39 mouse cellular contexts compared by ENCODE assay signal in genomic region chr2:34833624-34834023, GRCm38 (mm10). TPM values are rescaled to one million over a fixed set of nuclear protein-coding genes. Genes with fewer than 3 reads are reported as not detected.
"Had no signal": no experiment of that assay in that cellular context is flagged by ENCODE, and none has a peak within 500 bp of the region (broad histone marks: within the 10 kb centered on the region; RNA-seq: fewer than 3 reads in every experiment).

No protein-coding gene starts in this region.

- H3K4me3 ChIP-seq: heart, embryonic 10.5 days; heart, embryonic 12.5 days; hindbrain, embryonic 13.5 days; hindbrain, embryonic 15.5 days; kidney, embryonic 15.5 days; limb, embryonic 13.5 days; limb, embryonic 15.5 days; liver, embryonic 12.5 days had no signal

- H3K27me3 ChIP-seq: hindbrain, embryonic 13.5 days; hindbrain, embryonic 15.5 days; kidney, embryonic 15.5 days; limb, embryonic 13.5 days; limb, embryonic 15.5 days had no signal

- H3K27ac ChIP-seq: heart, embryonic 10.5 days; hindbrain, embryonic 13.5 days; hindbrain, embryonic 15.5 days; hindbrain, postnatal 0 days; kidney, embryonic 15.5 days; kidney, postnatal 0 days; limb, embryonic 13.5 days; limb, embryonic 15.5 days; liver, embryonic 12.5 days; liver, embryonic 14.5 days had no signal

- H3K36me3 ChIP-seq: heart, embryonic 10.5 days; heart, embryonic 12.5 days; hindbrain, embryonic 13.5 days; hindbrain, embryonic 15.5 days; kidney, embryonic 15.5 days; limb, embryonic 13.5 days; limb, embryonic 15.5 days; liver, embryonic 12.5 days had no signal

- H3K9ac ChIP-seq: heart, embryonic 12.5 days; hindbrain, embryonic 13.5 days; hindbrain, embryonic 15.5 days; kidney, embryonic 15.5 days; limb, embryonic 13.5 days; limb, embryonic 15.5 days; liver, embryonic 12.5 days; liver, embryonic 14.5 days had no signal

- H3K9me3 ChIP-seq: hindbrain, embryonic 15.5 days; limb, embryonic 15.5 days; liver, embryonic 12.5 days had no signal

- H3K4me1 ChIP-seq: heart, embryonic 10.5 days; heart, embryonic 12.5 days; hindbrain, embryonic 13.5 days; hindbrain, embryonic 15.5 days; kidney, embryonic 15.5 days; limb, embryonic 13.5 days; limb, embryonic 15.5 days; liver, embryonic 12.5 days had no signal

- DNase-seq: gastrocnemius, postnatal 14 days; gastrocnemius, postnatal 36 days; heart, adult 18-20 months; heart, postnatal 10 days; heart, postnatal 36 days; kidney, adult 11 months; kidney, adult 2 months; kidney, adult 9 months; kidney, postnatal 14 days; kidney, postnatal 36 days; layer of hippocampus, adult 9-11 months; layer of hippocampus, postnatal 36 days; left cerebral cortex, postnatal 4 days had no signal

RNA-seq across cellular contexts. Expression of gene Gm34653, which starts 0.8 kb away (rescaled TPM):
- total RNA-seq: gastrocnemius, postnatal 36 days; heart, adult 18-20 months; heart, adult 8-10 months; heart, postnatal 10 days; heart, postnatal 36 days; hematopoietic stem cell, adult 5-6 weeks; layer of hippocampus, adult 18-20 months; layer of hippocampus, adult 8-10 months; layer of hippocampus, postnatal 14 days; layer of hippocampus, postnatal 36 days; left cerebral cortex, adult 8-10 months; left cerebral cortex, postnatal 25 days; left cerebral cortex, postnatal 4 days had no signal
- polyA plus RNA-seq: heart, embryonic 10.5 days; heart, embryonic 12.5 days; heart, embryonic 14.5 days; heart, embryonic 16.5 days; hindbrain, embryonic 11.5 days; hindbrain, embryonic 13.5 days; hindbrain, embryonic 15.5 days; intestine, embryonic 14.5 days; intestine, embryonic 16.5 days; kidney, adult 2 months; kidney, postnatal 0 days; large intestine, adult 2 months; limb, embryonic 11.5 days; limb, embryonic 15.5 days; liver, adult 2 months; liver, embryonic 14.5 days had no signal

RNA-seq across cellular contexts. Expression of gene Cutal, which starts 40.6 kb away (rescaled TPM):
- total RNA-seq: hematopoietic stem cell, adult 5-6 weeks had no signal
- polyA plus RNA-seq: heart, embryonic 12.5 days; hindbrain, embryonic 11.5 days; hindbrain, embryonic 13.5 days; limb, embryonic 11.5 days had no signal
